Mouse (Mus musculus) stomach, embryonic 14.5 days (tissue): Measurements from ENCODE around the gene Aatf. TPM values are rescaled to one million over a fixed set of nuclear protein-coding genes. Genes with fewer than 3 reads are reported as not detected.

ENCODE experiments used
- ATAC-seq: fragments of 200-750 bp; cut with Nextera tagmentation; 2 replicates; pipeline ENCODE4 v1.8.0; 2017; ENCODE audit warnings: low read depth, moderate TSS enrichment; ENCODE audit not compliant: insufficient number of reproducible peaks, insufficient read depth, low FRiP score
- H3K27ac ChIP-seq: fragments of 300-500 bp; sonication (generic); 2 replicates; pipeline ENCODE4 v1.5.1; 2014; ENCODE audit warnings: mild to moderate bottlenecking, low read length, moderate library complexity, mixed read lengths
- H3K27me3 ChIP-seq: fragments of 300-500 bp; sonication (generic); 2 replicates; pipeline ENCODE4 v1.6.1; 2014; ENCODE audit warnings: low read length, control low read depth, mixed read lengths; ENCODE audit not compliant: control insufficient read depth, insufficient read depth
- H3K36me3 ChIP-seq: fragments of 300-500 bp; sonication (generic); 2 replicates; pipeline ENCODE4 v1.6.1; 2014; ENCODE audit warnings: mild to moderate bottlenecking, control low read depth, low read length, moderate library complexity, mixed read lengths; ENCODE audit not compliant: control insufficient read depth, insufficient read depth
- H3K4me1 ChIP-seq: fragments of 300-500 bp; sonication (generic); 2 replicates; pipeline ENCODE4 v1.6.1; 2014; ENCODE audit warnings: low read length, control low read depth, mixed read lengths; ENCODE audit not compliant: control insufficient read depth, insufficient read depth
- H3K4me2 ChIP-seq: fragments of 300-500 bp; sonication (generic); replicated peaks from 2 replicates; pipeline ENCODE4 v1.6.1; 2014; ENCODE audit warnings: low read depth, low read length, control low read depth
- H3K4me3 ChIP-seq: fragments of 300-500 bp; sonication (generic); 2 replicates; pipeline ENCODE4 v1.5.1; 2014; ENCODE audit warnings: low read depth, low read length, control low read depth
- H3K9ac ChIP-seq: fragments of 300-500 bp; sonication (generic); replicated peaks from 2 replicates; pipeline ENCODE4 v1.6.1; 2014; ENCODE audit warnings: low read depth, mild to moderate bottlenecking, control low read depth, low read length, moderate library complexity, mixed read lengths
- H3K9me3 ChIP-seq: fragments of 300-500 bp; sonication (generic); 2 replicates; pipeline ENCODE4 v1.6.1; 2016; ENCODE audit warnings: low read depth, low read length, control low read depth; ENCODE audit not compliant: control insufficient read depth
- WGBS: fragments of 180-500 bp; shearing (Covaris S2); extraction: QIAGEN DNeasy Blood & Tissue Kit; methylation state at CpG from one replicate; pipeline ENCODE4 v1.1.7; 2014; 5-methylcytosine and 5-hydroxymethylcytosine counted together
- polyA plus RNA-seq: library from polyadenylated mRNA; unstranded; fragments of >200 nt; fragmentation: Nextera tagmentation; extraction: Ambion mirVana; gene quantifications from 2 replicates; pipeline ENCODE4 v1.2.1, GENCODE M21; 2014

The Aatf gene
- polyA plus RNA-seq, 1 experiment from 2014 or later = 50.4 TPM

DNA sequence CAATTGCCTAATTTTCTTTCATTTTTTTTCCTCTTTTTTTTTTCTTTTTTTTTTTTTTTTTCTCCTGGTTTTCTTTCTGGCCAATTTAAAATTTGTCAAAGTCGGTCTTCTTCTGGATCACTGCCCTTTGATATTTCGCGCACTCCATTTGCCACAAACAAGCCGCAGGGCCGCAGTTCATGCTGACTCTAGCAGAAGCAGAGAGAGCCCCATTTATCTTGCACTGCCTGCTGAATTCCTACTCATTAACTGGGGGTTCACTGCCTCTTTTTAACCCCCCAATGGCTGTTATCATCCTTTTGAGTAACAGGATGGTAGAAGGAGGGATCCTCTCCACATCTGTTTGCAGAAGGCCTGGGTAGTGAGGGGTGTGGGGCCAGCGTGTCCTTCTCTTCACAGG, 129.4 kb downstream of the Aatf start:
- 74% methylated on average over 6 of the region's 6 CpGs for WGBS

DNA sequence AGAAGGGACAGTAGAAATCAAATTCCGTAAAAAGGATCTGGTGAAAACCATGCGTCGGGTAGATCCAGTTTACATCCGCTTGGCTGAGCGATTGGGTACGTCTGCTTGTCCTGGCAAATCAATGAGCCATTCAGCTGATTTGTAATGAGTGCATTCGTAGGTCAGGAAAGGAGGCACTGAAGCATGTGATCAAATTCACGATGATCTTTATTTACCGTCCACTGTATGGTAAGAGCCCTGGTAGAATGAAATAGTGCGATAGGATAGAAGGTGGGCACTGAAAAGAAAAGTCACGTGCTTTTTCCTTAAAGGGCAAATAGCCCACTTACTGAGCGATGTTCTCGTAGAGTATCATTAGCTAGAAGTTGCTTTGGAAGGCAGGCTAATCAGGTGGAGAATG, 130.9 kb downstream of the Aatf start:
- Histone ChIP-seq H3K27ac (no peak overlapping the region), H3K9me3 (no peaks in the 10 kb centered on the region), H3K4me2 (no peak overlapping the region), H3K36me3 (peaks cover 5% of the 10 kb centered on the region), H3K4me1 (no peaks in the 10 kb centered on the region), H3K4me3 (no peak overlapping the region), H3K27me3 (no peaks in the 10 kb centered on the region), H3K9ac (no peak overlapping the region)
- WGBS = 84% methylated on average over 13 of the region's 13 CpGs
- no peak for ATAC-seq

More for the DNA sequence above, 129.4 kb downstream of the Aatf start:
- no peak overlapping the region for H3K4me3 ChIP-seq
- H3K27ac ChIP-seq = no peak overlapping the region
- H3K9ac ChIP-seq = no peak overlapping the region
- peaks cover 5% of the 10 kb centered on the region for H3K36me3 ChIP-seq
- H3K4me1 ChIP-seq = no peaks in the 10 kb centered on the region
- H3K27me3 ChIP-seq = no peaks in the 10 kb centered on the region
- H3K9me3 ChIP-seq = no peaks in the 10 kb centered on the region
- H3K4me2 ChIP-seq = no peak overlapping the region
- no peak for ATAC-seq

DNA sequence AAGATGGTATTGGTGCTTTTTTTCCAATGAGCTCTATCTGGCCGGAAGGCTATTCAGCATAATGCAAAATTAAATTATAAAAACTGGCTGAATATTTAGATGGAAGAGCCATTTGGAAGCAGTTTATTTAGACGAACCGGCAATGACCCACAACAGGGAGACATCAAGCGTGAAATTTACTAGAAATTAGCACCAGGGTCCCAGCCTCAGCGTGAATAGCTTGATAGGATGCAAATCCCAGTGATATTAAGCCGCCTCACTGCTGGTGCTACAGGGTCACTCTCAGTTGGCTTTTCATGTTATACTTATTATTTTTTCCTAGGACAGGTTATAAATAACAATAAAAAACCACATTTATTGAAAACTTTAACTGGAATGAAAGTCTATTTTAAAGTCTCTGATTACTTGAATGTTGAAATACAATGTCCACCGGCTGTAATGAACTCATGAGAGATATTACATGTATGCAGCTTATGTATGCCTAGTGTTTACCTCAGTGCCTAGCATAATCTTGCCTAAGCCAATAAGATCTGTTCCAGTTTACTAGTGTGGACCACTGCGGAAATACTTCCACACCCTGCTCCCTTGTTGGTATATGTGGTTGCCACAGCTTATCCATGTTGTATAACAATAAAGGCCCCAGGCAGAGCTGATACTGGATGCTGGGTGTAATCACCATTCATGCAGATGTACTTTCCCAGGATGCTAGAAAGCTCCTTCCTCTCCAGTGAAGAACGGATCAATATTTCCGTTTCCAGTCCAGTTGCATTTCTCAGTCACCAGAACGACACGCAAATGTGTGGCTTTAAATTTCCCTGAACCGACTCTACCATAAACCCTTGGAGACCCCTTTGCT, 136.6 kb downstream of the Aatf start:
- no peak for ATAC-seq
- 83% methylated on average over 13 of the region's 13 CpGs for WGBS

DNA sequence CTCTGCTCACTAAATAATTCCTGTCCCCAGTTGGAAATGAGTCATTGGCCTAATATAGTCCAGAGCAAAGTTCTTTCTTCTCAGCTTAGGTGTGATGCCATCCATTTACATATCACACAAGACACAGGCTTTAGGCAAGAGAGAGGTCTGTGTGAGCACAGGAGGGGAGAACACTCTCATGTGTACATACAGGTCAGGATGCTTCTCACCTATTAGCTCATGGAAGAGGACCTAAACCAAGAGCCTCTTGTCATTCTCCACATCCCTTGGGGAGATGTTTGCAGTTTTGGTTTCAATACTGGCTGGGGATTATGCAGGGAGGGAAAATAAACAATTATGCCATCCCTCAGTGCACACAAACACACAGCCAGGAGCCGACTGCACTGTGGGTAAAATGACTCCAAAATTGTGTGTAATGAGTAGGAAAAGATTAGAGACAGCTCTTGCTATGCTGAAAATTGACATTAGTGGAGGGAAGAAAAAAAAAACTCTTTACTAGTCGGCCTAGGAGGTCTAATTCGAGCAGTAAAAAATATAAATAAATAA, 137.3 kb downstream of the Aatf start:
- no peaks in the 10 kb centered on the region for H3K4me1 ChIP-seq
- H3K36me3 ChIP-seq = 0 out of 2 replicates have a peak, but pooled peaks cover under 1% of the 10 kb centered on the region
- no peak for ATAC-seq
- no peaks in the 10 kb centered on the region for H3K27me3 ChIP-seq
- no peak overlapping the region for H3K4me2 ChIP-seq
- H3K27ac ChIP-seq = no peak overlapping the region
- 75% methylated on average over 3 of the region's 3 CpGs for WGBS
- H3K9me3 ChIP-seq = no peaks in the 10 kb centered on the region
- no peak overlapping the region for H3K9ac ChIP-seq
- no peak overlapping the region for H3K4me3 ChIP-seq

More for the DNA sequence above, 136.6 kb downstream of the Aatf start:
- H3K4me2 ChIP-seq = no peak overlapping the region
- H3K9ac ChIP-seq = no peak overlapping the region
- no peaks in the 10 kb centered on the region for H3K9me3 ChIP-seq
- H3K36me3 ChIP-seq = no peaks in the 10 kb centered on the region
- no peak overlapping the region for H3K27ac ChIP-seq
- no peak overlapping the region for H3K4me3 ChIP-seq
- no peaks in the 10 kb centered on the region for H3K4me1 ChIP-seq
- no peaks in the 10 kb centered on the region for H3K27me3 ChIP-seq

GRCm38 (mm10) chr11:84373122-84373521, 140.2 kb downstream of the Aatf start:
- Histone ChIP-seq H3K4me2 (no peak overlapping the region), H3K9me3 (no peaks in the 10 kb centered on the region), H3K36me3 (0 out of 2 replicates have a peak, but pooled peaks cover 3% of the 10 kb centered on the region), H3K4me1 (no peaks in the 10 kb centered on the region), H3K4me3 (no peak overlapping the region), H3K27ac (no peak overlapping the region), H3K27me3 (no peaks in the 10 kb centered on the region), H3K9ac (no peak overlapping the region)
- ATAC-seq = no peak
- WGBS = 91% methylated on average over 4 of the region's 4 CpGs

Other genes with a start within 250 kb of the Aatf start
- gene Lhx1, start 12.0 kb upstream of the Aatf start, polyA plus RNA-seq = 0.06 TPM in 1 of 2 replicates, not detected in the other